Mouse (Mus musculus): ENCODE measurements around the gene Whrn. TPM values are rescaled to one million over a fixed set of nuclear protein-coding genes. Genes with fewer than 3 reads are reported as not detected.

Gene Whrn
- total and polyA plus RNA-seq, 2 experiments from 2014 or later, result 3.8 to 13.0 TPM

- Histone ChIP-seq H3K4me2 (ENCODE audit: low read depth) (no peak overlapping the region), H3K4me1 (ENCODE audit: insufficient read depth) (no peaks in the 10 kb centered on the region), H3K27me3 (ENCODE audit: insufficient read depth, low read length) (no peaks in the 10 kb centered on the region), H3K4me3 (ENCODE audit: low read depth, low read length) (no peak overlapping the region), H3K36me3 (ENCODE audit: insufficient read depth) (no peaks in the 10 kb centered on the region), H3K27ac (ENCODE audit: low read depth, low read length) (no peak overlapping the region), H3K9ac (no peak overlapping the region), H3K9me3 (ENCODE audit: low read length) (no peaks in the 10 kb centered on the region)
- peak; percentile 42 for ATAC-seq
- DNase-seq, result no peak
- 8% methylated on average over 2 of the region's 2 CpGs for WGBS
- TF ChIP-seq CTCF (IDR thresholded peaks at IDR 0.05; ENCODE audit: low read depth), result no peak
Measured at GRCm38 (mm10) chr4:63474439-63474838, 21.4 kb downstream of the Whrn start.

GRCm38 (mm10) chr4:63467338-63467737, 28.5 kb downstream of the Whrn start:
- no peak for ATAC-seq
- Histone ChIP-seq H3K4me1 (ENCODE audit: insufficient read depth) (no peaks in the 10 kb centered on the region), H3K4me3 (ENCODE audit: low read depth, low read length) (no peak overlapping the region), H3K9me3 (ENCODE audit: low read length) (no peaks in the 10 kb centered on the region), H3K36me3 (ENCODE audit: insufficient read depth) (no peaks in the 10 kb centered on the region), H3K9ac (no peak overlapping the region), H3K4me2 (ENCODE audit: low read depth) (no peak overlapping the region), H3K27me3 (ENCODE audit: insufficient read depth, low read length) (no peaks in the 10 kb centered on the region), H3K27ac (ENCODE audit: low read depth, low read length) (no peak overlapping the region)
- TF ChIP-seq CTCF (IDR thresholded peaks at IDR 0.05; ENCODE audit: low read depth), result no peak
- DNase-seq, result no peak
- WGBS, result 83% methylated on average over 10 of the region's 10 CpGs

- ATAC-seq, result no peak
- Histone ChIP-seq H3K4me1 (ENCODE audit: insufficient read depth) (no peaks in the 10 kb centered on the region), H3K36me3 (ENCODE audit: insufficient read depth) (no peaks in the 10 kb centered on the region), H3K27me3 (ENCODE audit: insufficient read depth, low read length) (no peaks in the 10 kb centered on the region), H3K27ac (ENCODE audit: low read depth, low read length) (no peak overlapping the region), H3K9ac (no peak overlapping the region), H3K4me2 (ENCODE audit: low read depth) (no peak overlapping the region), H3K9me3 (ENCODE audit: low read length) (no peaks in the 10 kb centered on the region), H3K4me3 (ENCODE audit: low read depth, low read length) (no peak overlapping the region)
- DNase-seq, result no peak
- no peak for TF ChIP-seq CTCF (IDR thresholded peaks at IDR 0.05; ENCODE audit: low read depth)
- WGBS, result 80% methylated on average over 6 of the region's 6 CpGs
Measured at GRCm38 (mm10) chr4:63466192-63466591, 29.6 kb downstream of the Whrn start.

- WGBS, result 75% methylated on average over 7 of the region's 7 CpGs
- no peaks in the 10 kb centered on the region for H3K36me3 ChIP-seq (ENCODE audit: insufficient read depth)
- no peak for TF ChIP-seq CTCF (IDR thresholded peaks at IDR 0.05; ENCODE audit: low read depth)
- H3K9ac ChIP-seq, result no peak overlapping the region
- H3K4me2 ChIP-seq (ENCODE audit: low read depth), result no peak overlapping the region
- ATAC-seq, result no peak
- no peak overlapping the region for H3K27ac ChIP-seq (ENCODE audit: low read depth, low read length)
- H3K9me3 ChIP-seq (ENCODE audit: low read length), result no peaks in the 10 kb centered on the region
- H3K27me3 ChIP-seq (ENCODE audit: insufficient read depth, low read length), result no peaks in the 10 kb centered on the region
- peaks cover 9% of the 10 kb centered on the region; the same call in 1 of the 2 replicates for H3K4me1 ChIP-seq (ENCODE audit: insufficient read depth)
- no peak overlapping the region for H3K4me3 ChIP-seq (ENCODE audit: low read depth, low read length)
- DNase-seq, result no peak
Measured at GRCm38 (mm10) chr4:63460876-63461525, 34.8 kb downstream of the Whrn start.

GRCm38 (mm10) chr4:63459141-63459789, 36.5 kb downstream of the Whrn start:
- H3K27me3 ChIP-seq (ENCODE audit: insufficient read depth, low read length), result no peaks in the 10 kb centered on the region
- H3K9ac ChIP-seq, result no peak overlapping the region
- H3K27ac ChIP-seq (ENCODE audit: low read depth, low read length), result peak overlapping the region; percentile 59; the same call in 1 of the 2 replicates
- peaks cover 9% of the 10 kb centered on the region; the same call in 1 of the 2 replicates for H3K4me1 ChIP-seq (ENCODE audit: insufficient read depth)
- no peak for TF ChIP-seq CTCF (IDR thresholded peaks at IDR 0.05; ENCODE audit: low read depth)
- no peak overlapping the region for H3K4me3 ChIP-seq (ENCODE audit: low read depth, low read length)
- no peaks in the 10 kb centered on the region for H3K36me3 ChIP-seq (ENCODE audit: insufficient read depth)
- H3K9me3 ChIP-seq (ENCODE audit: low read length), result no peaks in the 10 kb centered on the region
- DNase-seq (peak; percentile 43), ATAC-seq (peak; percentile 86)
- 11% methylated on average over 16 of the region's 16 CpGs for WGBS
- peak overlapping the region; percentile 28 for H3K4me2 ChIP-seq (ENCODE audit: low read depth)

- 64% methylated on average over 5 of the region's 5 CpGs for WGBS
- no peaks in the 10 kb centered on the region for H3K9me3 ChIP-seq (ENCODE audit: low read length)
- no peaks in the 10 kb centered on the region for H3K36me3 ChIP-seq (ENCODE audit: insufficient read depth)
- ATAC-seq (no peak), DNase-seq (no peak)
- no peak overlapping the region for H3K9ac ChIP-seq
- TF ChIP-seq CTCF (IDR thresholded peaks at IDR 0.05; ENCODE audit: low read depth), result no peak
- no peaks in the 10 kb centered on the region for H3K27me3 ChIP-seq (ENCODE audit: insufficient read depth, low read length)
- H3K27ac ChIP-seq (ENCODE audit: low read depth, low read length), result no peak overlapping the region
- no peak overlapping the region for H3K4me2 ChIP-seq (ENCODE audit: low read depth)
- peaks cover 9% of the 10 kb centered on the region; the same call in 1 of the 2 replicates for H3K4me1 ChIP-seq (ENCODE audit: insufficient read depth)
- no peak overlapping the region for H3K4me3 ChIP-seq (ENCODE audit: low read depth, low read length)
Measured at GRCm38 (mm10) chr4:63456547-63456946, 39.2 kb downstream of the Whrn start.

- no peak for TF ChIP-seq CTCF (IDR thresholded peaks at IDR 0.05; ENCODE audit: low read depth)
- DNase-seq (no peak), ATAC-seq (no peak)
- H3K27me3 ChIP-seq (ENCODE audit: insufficient read depth, low read length), result no peaks in the 10 kb centered on the region
- no peak overlapping the region for H3K4me3 ChIP-seq (ENCODE audit: low read depth, low read length)
- no peaks in the 10 kb centered on the region for H3K36me3 ChIP-seq (ENCODE audit: insufficient read depth)
- WGBS, result 91% methylated on average over 6 of the region's 6 CpGs
- no peak overlapping the region for H3K27ac ChIP-seq (ENCODE audit: low read depth, low read length)
- no peak overlapping the region for H3K4me2 ChIP-seq (ENCODE audit: low read depth)
- H3K9ac ChIP-seq, result no peak overlapping the region
- H3K9me3 ChIP-seq (ENCODE audit: low read length), result no peaks in the 10 kb centered on the region
- peaks cover 2% of the 10 kb centered on the region; the same call in 1 of the 2 replicates for H3K4me1 ChIP-seq (ENCODE audit: insufficient read depth)
Measured at GRCm38 (mm10) chr4:63453939-63454513, 41.8 kb downstream of the Whrn start.

Data from forebrain, postnatal 0 days (tissue).